Mouse (Mus musculus) inflammation-experienced regulatory T-cells, adult 6 months (primary cell): ENCODE data around the gene Gpkow. TPM values are rescaled to one million over a fixed set of nuclear protein-coding genes. Genes with fewer than 3 reads are reported as not detected.
A peak's percentile ranks its signal among the peaks of the same experiment; 100 is the strongest.

Source experiments
- ATAC-seq: one replicate; pipeline ENCODE4 v1.8.0; 2017
- polyA plus RNA-seq, 3 experiments: library from polyadenylated mRNA; unstranded; fragments of 100-300 nt; shearing (Covaris generic); gene quantifications; one replicate each; pipeline ENCODE4 v1.2.1; 2017

The Gpkow gene
- polyA plus RNA-seq = 10 to 100 TPM; 48.0 to 54.7 (median 52.7) TPM

DNA sequence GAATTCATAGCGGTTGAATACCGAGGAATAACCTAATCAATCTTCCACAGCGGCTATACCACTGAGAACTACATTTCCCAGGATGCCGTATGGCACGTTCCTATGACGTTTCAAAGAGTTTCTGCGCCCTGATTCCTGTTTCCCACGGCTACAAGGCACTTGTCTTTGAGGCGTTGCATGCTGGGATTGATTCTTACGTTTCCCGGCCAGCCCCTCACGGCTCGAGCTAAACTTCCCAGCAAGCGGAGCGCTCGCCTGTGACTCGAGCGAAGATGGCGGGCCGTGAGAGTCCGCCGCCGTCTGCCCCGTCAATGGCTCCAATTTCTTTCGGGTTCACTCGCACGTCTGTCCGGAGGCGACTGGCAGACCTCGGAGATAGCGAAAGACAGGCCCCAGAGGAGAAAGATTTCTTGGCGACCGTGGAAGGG lies at the start of gene Gpkow:
Gene Gpkow (plus strand): TSS at position 178 of the 428 bp plus-strand sequence.
- peak; percentile 97 for ATAC-seq

DNA sequence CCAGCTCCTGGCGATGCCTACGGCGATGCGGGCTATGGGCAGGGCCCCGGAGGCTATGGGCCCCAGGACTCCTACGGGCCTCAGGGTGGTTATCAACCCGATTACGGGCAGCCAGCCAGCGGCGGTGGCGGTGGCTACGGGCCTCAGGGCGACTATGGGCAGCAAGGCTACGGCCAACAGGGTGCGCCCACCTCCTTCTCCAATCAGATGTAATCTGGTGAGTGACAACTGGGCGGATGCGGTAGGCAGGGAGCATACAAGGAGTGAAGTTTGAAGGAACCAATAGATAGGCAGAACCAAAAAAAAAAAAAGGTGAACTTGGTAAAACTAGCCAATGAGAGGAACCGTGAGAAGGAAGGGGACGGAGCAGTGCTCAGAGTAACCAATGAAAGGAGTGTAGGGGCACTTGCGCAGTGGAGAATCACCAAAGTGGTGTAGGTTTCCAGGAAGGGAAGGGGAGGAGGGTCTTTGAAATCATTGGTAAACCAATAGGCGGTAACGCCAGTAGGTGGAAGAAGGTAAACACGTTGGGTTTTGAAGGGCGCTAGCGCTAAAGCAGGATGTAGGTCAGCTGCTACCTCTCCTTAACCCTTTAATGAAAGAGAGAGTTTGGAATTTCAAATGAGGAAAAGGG lies 48.1 kb upstream of the Gpkow start:
- ATAC-seq = peak; percentile 91

DNA sequence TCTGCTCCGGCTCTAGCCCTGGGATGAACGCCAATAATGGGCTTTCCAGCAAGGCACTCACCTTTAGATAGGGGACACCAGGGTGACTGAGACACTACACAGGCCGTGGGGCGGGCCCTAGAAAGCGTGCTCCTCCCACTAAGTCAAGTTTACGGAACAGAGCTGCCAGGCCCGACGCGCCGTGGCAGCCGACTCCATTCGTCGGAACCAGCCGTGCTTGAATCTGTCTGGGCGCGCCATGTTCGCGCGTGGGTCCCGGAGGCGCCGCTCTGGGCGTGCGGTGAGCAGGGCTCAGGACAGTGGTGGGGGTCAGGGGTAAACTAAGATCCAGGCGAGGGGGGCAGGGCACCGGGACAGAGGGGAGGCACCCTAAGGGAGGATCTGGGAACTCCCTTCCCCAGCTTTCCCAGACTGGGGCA lies 39.7 kb upstream of the Gpkow start, which contains the start of gene Prickle3:
Gene Prickle3 (plus strand): TSS at position 40 of the 419 bp plus-strand sequence.
- ATAC-seq = peak; percentile 96

DNA sequence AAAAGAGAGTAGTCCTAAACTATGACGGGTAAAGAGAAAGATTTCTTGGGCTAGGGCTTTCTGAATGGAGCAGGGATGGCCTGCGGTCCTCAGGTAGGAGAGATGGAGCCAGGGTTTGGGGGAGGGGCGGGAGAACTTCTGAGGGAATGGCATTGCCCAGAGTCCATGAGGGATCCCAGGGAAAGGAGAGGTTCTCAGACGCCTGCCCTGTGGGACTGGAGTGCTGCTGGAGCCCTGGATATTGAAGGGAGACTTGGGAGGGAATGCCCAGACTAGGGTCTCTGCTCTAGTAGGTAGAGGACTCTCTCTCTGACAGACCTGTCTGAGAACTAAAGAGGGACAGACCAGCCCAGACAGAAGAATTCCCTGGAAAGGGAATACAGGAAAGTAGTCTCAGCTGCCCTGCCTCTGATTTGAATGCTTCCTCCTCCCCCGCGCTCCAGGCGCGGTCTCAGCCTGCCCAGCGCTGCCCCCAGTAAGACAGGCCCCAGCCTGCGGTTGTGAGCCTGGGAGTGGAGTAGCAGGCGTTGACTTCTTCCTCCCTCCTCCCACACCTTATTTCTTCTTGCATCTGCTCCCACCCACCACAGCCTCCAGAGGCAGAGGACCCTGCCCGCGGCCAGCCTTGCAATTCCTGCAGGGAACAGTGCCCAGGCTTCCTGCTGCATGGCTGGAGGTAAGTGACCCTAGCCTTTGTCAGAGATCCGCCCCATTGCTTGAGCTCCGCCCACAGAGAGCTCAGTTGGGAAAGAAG lies 38.7 kb upstream of the Gpkow start:
- ATAC-seq = no peak

DNA sequence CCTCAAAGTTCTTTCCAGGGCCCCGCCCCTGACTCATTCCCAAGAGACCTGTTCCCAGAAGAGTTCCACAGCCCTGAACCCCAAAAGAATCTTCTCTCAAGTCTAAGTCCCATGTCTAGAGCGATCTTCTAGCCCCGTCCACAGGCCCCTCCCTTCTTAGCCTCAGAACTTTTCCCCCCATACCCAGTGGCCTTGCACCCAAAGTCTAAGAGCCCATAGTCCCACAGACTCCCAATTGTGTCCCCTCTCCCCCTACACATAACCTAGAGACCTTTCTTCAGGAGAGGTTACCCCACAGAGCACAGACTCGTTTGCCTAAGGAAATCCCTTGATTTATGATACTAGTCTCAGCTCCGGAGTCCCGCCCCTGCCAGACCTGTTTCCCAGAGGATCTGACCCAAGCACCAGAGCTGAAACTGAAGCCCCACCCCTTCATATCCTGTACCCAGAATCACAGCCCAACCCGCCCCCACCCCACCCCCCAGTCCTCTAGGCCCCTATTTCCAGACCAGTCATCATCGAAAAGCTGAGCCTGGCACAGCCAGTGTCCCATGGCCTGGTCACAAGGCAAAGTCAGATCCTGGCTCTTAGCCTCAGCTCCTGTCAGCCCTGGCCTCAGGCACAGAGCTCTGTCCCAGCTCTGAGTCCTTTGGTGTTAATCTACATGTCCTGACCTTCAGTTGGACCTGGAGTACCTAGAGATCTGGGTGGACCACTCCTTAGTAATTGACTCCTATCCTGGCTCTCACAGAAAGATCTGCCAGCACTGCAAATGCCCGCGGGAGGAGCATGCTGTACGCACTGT lies 37.9 kb upstream of the Gpkow start:
- no peak for ATAC-seq

DNA sequence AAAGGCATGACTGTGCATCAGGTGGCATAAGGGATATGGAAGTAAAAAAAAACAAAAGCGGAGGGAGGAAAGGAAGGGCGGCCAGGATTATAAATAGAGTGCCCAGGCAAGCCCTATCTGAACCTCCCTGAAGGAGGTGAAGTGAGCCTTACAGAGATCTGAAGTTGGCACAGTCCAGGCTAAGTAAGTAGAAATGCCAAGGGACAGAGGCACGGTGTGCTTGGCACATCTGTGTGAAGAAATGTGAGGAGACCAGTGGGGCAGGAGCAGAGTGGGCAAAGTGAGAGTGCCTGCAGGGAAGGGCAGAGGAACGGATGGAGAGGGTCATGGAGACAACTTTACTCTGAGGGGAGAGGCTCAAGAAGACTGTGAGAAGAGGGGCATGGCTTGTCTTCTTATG lies 35.8 kb upstream of the Gpkow start:
- no peak for ATAC-seq

DNA sequence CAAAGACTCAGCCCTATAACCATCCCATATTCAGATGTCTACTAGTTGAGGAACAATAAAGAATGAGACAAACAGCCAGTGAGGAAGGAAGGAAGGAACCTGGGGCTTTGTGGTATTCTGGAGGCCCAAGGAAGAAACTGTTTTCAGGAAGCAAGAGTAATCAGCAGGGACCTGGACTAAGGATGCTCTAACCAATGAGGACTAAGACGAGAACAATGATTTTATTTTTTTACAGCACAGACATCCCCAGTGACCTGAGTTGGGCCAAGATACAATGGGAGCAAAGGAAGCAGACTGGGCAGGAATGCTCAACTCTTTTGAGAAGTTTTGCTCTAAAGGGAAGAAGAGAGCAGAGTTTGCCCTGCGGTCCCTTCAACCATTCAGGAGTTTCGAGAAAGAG lies 34.0 kb upstream of the Gpkow start:
- ATAC-seq = no peak

DNA sequence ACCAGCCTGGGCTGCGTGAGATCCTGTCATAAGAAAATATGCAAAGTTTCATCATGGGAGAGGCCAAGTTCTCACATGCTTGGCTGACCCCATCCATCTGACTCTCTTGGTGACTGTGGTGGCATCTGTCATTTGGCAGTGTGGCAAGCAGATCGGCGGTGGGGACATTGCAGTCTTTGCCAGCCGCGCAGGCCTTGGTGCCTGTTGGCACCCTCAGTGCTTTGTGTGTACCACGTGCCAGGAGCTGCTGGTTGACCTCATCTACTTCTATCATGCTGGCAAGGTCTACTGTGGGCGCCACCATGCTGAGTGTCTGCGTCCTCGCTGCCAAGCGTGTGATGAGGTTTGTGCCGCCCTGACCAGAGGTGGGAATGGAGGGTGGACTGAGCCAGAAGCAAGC lies 32.1 kb upstream of the Gpkow start:
- no peak for ATAC-seq

DNA sequence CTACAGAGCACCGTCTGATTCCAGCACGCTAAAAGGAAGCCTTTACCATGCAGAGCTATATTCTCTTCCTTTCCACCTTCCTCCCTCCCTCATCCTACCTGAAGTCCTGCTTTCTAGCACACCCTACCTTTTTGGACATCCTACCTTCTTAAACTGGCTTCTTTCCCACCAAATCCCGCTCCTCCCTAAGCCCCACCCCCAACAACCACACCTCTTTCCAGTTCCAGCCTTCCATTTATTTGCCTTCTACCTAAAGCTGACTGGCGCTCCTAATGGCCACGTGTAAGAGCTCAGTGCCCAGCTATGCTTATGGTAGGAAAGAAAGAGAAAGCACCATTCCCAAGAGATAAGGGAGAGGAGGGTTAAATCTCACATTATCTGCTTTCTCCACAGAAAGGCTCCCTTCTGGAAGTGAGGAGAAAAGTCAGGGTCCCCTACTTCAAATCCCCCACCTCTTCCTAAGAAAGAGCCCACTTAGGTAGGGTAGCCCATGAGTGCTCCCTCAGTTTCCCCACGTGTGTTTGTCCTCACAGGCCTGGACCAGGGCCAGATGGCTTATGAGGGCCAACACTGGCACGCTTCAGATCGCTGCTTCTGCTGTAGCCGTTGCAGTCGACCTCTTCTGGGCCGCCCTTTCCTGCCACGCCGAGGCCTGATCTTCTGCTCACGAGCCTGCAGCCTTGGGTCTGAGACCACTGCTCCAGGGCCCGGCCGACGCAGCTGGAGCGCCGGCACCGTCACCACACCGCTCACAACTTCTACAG lies 31.0 kb upstream of the Gpkow start:
- ATAC-seq = no peak

DNA sequence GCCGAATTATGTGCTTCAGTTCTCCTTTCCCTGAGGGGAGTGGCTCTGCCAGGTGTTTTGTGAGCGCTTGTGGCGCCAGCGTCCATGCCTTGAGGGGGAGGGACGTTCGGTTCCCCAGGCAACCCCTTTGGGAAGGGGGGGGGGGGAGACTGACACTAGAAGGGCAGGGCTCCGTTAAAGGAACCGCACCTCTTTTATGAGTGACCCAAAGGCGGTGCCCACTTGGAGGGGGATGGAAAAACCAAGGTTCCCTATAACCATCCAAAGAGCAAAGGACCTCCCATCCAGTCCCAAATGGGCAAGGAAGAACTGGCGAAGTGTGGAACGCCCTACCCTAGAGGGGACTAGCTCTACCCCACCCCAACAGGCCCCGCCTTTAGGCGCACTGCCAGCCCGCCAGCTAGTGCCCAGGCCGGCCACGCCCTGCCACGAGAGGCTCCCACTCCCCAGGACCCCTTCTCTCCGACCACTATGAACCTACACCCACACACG lies 26.5 kb upstream of the Gpkow start:
- ATAC-seq = peak; percentile 26

DNA sequence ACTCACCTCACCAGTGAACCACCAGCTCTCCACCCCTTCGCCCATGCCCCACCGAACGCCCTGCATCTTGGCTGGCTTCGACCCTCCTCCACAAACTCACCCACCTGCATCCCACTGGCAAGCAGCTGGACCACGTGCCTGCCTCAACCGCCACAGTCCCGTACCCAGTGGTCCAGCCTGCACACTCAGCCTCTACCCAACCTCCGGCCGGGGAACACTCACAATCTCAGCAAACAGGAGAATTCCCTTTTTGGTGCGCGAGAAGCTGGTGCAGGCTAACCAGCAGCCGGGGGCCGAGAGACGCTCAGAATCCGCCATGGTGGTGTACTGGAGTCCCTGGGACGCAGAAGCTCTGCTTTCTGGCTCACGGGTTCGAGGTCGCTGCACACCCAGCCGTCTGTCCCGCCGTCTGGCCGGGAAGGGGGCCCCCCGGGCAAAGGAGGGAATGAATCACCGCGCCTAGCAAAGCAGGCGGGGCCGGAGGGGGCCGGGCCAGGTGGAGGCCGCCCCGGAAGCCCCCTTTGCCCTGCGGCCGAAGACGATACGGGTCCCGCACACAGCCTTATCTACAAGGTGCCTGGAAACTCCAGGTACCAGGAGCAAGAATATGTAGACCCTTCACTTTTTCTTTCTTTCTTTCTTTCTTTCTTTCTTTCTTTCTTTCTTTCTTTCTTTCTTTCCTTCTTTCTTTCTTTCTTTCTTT lies 25.9 kb upstream of the Gpkow start, which contains the start of gene Plp2:
Gene Plp2 (minus strand): TSS at position 470 of the 703 bp plus-strand sequence.
- peak; percentile 20 for ATAC-seq

DNA sequence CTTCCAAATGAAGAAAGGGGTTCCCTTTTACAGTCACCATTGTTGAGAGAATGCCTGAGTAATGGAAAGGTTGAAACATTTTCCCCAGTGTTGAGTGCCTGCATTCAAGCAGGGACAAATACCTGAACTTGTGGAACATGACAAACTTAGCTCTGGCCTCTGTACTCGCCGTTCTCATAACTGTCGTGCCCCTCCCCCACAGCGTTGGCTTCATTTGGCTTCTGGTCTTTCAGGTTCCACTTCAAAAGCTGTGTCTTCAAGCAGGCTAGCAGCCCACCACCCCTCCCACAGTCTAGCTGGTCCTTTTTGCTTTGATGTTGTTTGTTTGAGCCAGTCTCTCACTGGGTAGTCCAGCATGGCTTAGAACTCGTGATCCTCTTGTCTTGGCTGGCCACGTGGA lies 24.2 kb upstream of the Gpkow start:
- ATAC-seq = no peak

DNA sequence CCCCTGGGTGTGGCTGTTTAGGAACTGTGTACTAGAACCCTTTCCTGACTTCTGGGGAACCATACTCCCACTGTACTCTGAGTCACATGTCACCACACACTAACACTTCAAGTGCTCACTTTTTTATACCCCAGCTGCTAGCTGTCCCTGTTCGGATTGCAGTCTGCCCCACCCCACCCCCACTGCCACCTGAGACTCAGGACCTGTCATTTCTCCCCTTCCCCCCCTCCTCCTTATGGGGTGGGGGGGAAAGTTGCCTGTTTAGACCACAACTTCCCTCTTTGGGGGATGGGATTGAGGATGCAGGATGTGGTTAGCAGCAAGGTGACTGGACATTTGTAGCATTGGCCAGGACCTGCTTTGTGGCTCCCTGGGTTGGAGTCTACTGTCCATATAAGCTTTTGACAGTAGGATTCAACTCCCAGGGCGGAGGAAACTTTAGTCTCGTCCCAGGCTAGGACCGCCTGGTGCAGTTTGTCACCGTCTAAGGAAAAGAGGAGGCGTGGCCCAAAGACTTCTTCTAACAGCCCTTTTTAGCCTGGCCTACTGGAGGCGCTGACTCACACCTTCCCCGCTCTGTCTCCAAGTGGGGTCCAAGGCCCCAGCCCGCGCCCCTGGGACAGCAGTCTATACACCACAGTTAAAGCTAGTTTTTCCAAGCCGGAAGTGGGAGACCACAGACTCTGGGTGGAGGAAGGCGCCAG lies 23.2 kb upstream of the Gpkow start:
- ATAC-seq = peak; percentile 38

DNA sequence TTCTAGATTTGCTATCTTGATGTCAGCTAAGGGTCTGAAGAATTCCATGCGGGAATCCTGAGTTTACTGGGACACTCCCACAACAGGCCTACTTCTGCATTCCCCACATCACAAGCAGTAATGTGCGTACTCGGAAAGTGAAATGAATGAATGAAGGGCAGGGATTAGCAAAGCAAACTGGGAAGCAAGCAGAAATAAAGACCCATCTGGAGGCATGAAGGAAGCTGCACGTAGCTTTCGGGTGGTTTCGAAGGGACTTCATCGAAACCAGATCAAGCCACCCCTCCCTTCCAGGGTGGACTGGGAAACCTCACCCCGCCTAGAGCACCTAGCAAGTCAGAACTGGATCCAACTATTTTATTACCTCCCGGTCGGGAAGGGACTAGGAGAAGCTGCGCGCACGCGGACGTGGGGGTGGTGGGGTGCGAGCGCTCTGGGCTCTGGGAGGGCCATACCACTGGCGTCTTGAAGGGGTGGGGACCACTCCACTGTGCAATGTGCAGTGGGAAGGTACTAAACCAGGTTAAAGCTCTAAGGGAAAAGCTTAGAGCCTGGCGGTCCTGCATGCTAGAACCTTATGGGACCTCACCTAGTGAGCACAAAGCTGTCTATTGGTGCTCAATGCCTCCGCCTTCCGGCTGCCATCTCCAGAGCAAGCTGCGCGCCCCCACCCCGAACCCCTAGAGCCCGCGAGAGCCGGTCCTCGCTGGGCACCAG lies 22.5 kb upstream of the Gpkow start:
- peak; percentile 42 for ATAC-seq

DNA sequence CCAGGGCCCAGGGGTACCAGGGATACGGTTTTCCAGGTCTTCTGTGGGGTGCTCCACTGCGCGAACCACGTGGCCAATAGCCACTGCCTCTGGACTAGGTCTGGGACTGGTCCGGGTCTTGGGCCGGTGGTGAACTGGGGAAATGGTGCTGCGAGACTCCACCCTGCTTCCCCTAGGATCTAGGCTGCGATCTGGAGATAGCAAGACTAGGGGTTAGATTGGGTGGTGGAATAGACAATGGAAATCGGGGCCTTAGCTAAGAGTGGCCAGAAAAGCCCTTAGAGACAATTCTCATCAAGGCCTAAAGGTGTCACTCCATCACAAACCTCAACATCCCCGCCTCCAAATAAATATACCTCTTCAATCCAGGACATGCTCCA lies 21.9 kb upstream of the Gpkow start:
- ATAC-seq = no peak

DNA sequence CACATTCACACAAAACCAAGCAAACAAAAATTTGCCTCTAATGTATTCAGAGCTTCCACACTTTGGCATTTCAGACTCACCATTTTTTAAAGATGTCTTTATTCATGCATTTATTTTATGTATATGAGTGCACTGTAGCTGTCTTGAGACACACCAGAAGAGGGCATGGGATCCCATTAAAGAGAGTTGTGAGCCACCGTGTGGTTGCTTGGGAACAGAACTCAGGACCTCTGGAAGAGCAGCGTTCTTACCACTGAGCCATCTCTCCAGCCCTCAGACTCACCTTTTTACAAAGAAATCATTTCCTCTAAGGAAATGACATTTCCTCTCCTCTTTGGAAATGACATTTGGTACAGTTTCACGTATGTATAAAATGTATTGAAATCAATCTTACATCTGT lies 17.9 kb upstream of the Gpkow start:
- no peak for ATAC-seq

DNA sequence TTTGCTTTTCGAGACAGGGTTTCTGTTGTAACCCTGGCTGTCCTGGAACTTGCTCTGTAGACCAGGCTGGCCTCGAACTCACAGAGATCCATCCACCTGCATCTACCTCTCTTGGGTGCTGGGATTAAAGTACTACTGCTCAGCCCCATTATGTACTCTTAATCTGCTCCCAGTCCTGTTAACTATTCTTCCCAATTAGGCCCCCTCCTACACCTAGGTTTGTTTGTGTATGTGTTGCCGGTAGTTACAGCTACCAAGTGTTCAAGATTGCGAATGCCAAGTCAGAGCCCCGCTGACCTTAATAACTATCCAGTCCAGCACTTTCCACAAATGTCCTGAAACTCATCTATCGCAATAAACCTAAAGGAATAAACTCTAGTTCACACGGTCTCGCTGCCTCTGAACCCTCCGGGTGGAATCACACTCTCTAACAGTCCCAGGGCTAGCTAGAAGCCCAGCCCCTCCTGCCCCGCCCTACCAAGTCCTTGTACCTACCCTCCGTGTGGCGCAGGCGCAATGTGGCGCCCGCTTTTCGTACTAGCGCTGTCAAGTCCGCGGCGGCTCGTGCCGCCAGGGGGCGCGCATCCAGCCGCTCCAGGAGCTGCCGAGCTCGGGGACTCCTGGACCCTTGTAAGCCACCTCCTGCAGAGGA lies 17.4 kb upstream of the Gpkow start:
- ATAC-seq = peak; percentile 93

DNA sequence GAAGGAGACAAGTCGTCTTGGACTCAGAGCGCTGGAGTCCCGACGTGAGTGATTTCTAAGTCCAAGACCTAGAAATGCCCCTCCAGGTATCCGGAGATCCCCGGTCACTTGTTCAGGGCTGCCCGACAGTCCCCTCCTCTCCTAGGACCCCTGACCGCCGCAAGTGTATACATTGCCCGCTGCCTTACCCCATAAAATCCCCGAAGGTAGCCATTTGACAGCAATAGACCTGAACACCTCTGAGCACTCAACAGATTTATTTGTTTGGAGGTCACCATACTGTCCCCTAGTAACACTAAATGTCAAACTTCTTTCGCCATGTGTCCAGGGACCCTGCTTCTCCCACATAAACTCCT lies 16.9 kb upstream of the Gpkow start:
- ATAC-seq = no peak

DNA sequence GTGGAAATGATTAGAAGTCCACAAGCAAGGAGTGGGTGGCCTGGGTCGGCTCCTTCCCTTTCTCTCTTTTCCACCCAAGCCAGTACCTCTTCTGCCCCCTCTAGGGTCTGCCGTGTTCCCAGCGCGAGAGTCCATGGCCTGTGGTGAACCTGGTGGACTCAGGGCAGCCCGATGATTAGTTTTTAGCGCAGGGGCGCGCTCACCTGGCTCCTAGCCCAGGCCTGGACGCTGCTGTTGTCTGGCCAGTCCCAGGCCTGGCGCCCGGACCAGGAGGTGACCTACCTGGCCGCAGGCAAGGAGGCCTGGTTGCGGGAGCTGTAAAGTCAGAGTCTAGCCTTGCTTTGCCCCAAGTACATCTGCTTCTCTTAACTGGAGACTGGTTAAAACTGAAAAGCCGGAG lies 16.1 kb upstream of the Gpkow start, which contains the start of gene Magix:
Gene Magix (minus strand): TSS at position 388 of the 400 bp plus-strand sequence.
- ATAC-seq = no peak

DNA sequence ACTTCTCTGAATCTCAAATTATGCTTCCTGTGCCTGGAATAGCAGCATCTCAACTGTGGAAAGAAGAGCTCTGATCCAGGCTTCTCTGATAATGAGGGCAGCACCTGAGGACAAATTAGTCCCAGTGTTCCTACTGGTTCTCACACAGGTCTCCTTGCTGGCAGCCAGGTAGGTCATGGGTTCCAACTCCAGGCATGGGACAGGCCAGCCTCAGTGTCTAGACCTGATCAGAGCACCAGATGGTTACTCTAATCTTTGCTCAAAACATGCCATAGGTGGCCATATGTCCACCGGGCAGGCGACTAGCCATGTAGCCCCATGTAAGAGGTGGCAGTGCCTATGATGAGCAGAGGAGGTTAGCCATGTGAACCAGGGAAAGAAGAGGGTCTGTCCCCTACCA lies 8.6 kb upstream of the Gpkow start:
- no peak for ATAC-seq
